Mouse (Mus musculus) frontal cortex, postnatal 25 days (tissue): Measurements from ENCODE around the gene Dact3.

ENCODE experiments used
- DNase-seq, 2 experiments: peaks; one replicate each; pipeline ENCODE4 v3.0.0; 2022; ENCODE audit warnings: low spot score in 2 of 2

Gene Dact3

GRCm38 (mm10) chr7:16892352-16892730 lies 17.2 kb downstream of the Dact3 start:
- DNase-seq, result no peak

DNA sequence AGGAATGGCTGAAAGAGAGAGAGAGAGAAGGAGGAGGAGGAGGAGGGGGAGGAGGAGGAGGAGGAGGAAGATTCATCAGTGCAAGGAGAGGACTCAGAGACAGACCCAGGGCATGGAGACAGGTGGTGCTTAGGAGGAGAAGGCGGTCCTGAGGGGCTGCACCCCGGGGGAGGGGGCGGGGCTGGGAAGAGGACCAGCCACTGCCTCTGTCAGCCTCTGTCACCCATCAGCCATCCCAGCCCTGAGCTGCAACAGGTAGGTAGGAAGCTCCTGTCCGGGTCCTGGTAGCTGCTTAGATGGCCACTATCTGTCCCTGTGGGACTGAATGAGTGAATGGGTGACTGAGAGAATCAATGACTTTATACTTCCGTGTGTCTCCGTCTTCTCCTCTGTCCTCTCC lies 18.5 kb downstream of the Dact3 start:
- no peak for DNase-seq

- no peak for DNase-seq
Measured at GRCm38 (mm10) chr7:16894279-16894678, 19.2 kb downstream of the Dact3 start.

GRCm38 (mm10) chr7:16895000-16895399 lies 19.9 kb downstream of the Dact3 start:
- peak in 1 of 2 experiments; percentile 66 for DNase-seq

GRCm38 (mm10) chr7:16895511-16895910 lies 20.4 kb downstream of the Dact3 start:
- DNase-seq, result no peak

- no peak for DNase-seq
Measured at GRCm38 (mm10) chr7:16900526-16900925, 25.4 kb downstream of the Dact3 start.

DNA sequence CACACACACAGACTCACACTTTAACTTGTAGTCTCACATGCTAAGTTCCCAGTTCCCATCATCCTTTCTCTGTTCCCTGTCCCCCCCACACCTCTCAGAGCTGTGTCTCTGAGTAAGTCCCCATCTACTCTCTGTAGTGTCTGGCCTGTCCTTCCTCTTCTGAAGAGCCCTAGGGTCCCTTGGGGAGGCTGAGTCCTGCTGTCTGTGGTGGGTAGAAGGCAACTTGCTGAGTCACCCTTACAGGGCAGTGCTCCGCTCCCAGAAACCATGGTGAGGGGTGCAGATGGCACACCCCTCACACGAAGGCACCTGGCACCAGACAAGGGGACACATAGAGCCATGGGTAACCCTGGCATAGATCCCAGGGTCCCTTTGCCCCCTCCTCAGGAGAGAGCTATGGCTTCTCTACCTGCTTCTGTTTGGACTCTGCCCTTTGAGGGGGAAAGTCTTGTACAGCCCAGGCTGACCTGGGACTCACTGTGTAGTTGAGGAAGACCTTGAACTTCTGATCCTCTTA lies 28.4 kb downstream of the Dact3 start:
- no peak for DNase-seq

DNA sequence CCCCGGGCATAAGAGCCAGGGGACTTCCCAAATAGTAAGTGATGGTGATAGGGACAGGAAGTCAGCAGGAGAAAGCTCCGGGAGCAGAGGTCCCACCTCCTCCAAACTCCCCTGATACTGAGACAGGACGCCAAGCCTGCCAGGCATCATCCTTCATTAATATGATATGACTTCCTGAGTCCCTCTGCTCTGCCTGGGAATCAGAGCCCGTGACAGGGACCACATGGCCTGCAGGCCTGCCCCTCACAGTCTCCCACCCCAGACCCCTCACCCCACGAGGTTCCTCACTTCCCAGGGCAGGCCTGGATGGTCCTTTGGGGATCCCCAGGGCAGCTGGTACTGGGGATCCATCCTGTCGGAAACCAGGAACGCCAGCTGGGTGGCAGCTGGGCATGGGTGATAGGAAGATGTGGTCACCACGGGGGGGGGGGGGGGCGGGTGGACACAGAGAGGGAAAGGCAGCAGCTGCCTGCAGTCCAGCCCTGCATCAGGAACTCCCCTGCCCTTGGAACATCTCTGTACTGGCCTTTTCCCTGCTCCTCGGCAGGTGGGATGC lies 29.1 kb downstream of the Dact3 start:
- DNase-seq, result no peak

DNA sequence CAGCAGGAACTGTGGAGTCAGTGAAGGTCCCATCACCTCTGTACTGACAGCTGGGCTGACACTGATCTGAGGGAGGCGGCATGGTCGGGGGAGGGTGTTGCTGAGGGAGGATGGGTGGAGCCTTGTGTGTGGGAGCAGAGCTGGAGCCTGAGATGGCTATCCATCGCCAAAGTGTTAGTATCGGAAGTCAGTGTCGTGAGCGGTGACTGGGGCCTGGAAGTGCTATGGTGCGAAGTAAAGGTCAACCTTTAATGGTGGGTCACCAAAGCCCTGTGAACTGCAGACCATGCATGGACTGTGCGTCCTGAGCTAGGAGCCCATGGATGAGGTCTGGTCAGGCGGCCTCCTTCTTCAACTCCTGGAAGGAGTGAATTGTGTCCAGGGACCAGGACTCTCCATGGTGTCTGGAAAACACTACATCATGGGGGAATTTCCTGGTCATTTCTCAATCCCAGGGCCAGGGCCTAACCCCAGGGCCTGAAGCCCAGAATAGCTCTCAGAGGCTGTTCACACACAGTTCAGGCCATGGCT lies 30.4 kb downstream of the Dact3 start:
- DNase-seq, result no peak

- DNase-seq, result no peak
Measured at GRCm38 (mm10) chr7:16906281-16906680, 31.2 kb downstream of the Dact3 start, which contains the start of gene Ptgir. TSS of gene Ptgir (plus strand) at chr7:16906490.

DNA sequence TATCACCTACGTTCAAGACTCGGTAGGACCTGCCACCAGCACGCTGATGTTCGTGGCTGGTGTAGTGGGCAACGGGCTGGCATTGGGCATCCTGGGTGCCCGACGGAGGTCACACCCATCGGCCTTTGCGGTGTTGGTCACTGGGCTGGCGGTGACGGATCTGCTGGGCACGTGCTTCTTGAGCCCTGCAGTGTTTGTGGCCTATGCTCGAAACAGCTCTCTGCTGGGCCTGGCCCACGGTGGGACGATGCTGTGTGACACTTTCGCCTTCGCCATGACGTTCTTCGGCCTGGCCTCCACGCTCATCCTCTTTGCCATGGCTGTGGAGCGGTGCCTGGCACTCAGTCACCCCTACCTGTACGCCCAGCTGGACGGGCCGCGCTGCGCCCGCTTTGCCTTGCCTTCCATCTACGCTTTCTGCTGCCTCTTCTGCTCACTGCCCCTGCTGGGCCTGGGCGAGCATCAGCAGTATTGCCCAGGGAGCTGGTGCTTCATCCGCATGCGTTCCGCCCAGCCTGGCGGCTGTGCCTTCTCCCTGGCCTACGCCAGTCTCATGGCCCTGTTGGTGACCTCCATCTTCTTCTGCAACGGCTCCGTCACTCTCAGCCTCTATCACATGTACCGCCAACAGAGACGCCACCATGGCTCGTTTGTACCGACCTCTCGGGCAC lies 31.9 kb downstream of the Dact3 start:
- no peak for DNase-seq

DNA sequence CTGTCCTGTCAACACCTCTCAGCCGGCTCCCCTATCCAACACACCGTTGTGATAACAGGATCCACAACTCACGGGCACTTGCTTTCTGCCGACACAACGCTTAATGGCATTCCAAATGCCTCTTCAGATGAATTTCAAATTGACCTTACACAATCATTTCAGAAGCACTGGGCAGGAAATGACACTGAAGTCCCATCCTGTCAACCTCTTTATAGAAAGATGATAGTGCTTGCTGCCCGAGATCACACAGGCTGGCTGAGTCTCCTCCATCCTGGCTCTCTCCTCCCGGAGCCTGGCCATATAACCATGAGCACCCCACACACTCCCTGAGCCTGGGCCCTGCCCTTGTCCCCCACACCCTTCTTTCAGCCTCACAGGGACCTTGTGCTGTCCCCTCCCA lies 32.7 kb downstream of the Dact3 start:
- DNase-seq, result no peak

GRCm38 (mm10) chr7:16908367-16908766 lies 33.2 kb downstream of the Dact3 start:
- DNase-seq, result no peak

- DNase-seq, result no peak
Measured at GRCm38 (mm10) chr7:16908859-16909258, 33.7 kb downstream of the Dact3 start.

GRCm38 (mm10) chr7:16909909-16910308 lies 34.8 kb downstream of the Dact3 start:
- no peak for DNase-seq

DNA sequence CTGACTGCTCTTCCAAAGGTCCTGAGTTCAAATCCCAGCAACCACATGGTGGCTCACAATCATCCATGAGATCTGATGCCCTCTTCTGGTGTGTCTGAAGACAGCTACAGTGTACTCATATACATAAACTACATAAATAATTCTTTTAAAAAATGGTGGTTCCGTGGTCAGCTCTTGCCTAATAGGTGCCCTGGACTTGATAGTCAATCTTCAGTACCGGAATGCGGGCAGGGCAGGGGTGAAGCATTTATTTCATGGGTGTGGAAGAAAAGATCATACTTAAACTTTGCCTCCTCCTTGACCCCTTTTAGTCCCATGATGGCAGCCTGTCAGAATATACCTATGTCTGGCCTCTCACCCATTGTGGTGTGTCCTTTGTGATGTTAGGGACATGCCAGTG lies 36.8 kb downstream of the Dact3 start:
- no peak for DNase-seq

- DNase-seq, result no peak
Measured at GRCm38 (mm10) chr7:16912360-16912759, 37.2 kb downstream of the Dact3 start.

GRCm38 (mm10) chr7:16913806-16914452 lies 38.8 kb downstream of the Dact3 start:
- peak in 1 of 2 experiments; percentile 56 for DNase-seq

- no peak for DNase-seq
Measured at GRCm38 (mm10) chr7:16914453-16915343, 39.6 kb downstream of the Dact3 start.

DNA sequence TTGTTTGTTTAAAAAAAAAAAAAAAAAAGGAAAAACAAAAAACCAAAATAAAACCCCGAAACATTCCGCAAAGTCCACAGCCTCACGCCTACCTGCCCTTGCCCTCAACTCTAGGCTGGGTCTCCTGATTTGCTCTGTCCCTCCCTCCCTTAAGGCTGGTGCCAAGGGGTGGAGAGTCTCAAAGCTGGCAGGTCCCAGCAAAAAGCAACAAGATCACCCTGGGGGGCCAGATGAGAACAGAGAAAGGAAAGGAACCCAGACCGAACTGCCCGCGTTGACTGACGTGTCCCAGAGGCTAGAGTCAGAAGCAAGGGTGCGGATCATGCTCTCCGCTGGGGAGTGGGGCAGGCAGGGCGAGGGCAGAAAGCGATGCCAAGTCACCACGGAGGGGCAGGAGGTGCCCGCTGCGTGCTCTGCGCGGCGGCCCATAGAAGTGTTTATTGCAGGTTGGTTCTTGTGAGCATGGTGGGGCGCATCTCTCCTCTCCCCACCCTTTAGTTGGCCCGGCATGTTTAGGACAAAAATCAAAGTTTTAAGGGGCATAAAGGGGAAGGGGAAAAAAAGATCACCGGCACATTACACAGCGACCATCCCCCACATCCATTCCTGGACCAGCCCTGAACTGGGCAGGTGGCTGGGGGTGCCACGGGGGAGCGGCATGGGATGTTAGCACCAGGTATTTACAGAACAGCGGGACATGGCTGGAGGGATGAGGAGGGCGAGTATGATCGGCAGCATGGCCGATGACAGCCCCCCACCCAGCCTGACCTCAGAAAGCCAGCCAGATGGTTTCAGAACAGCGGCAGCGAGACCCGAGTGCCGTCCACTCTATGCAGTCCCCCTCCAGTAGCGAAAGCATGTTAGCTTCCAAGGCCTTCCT lies 40.6 kb downstream of the Dact3 start:
- DNase-seq, result no peak
